Mouse (Mus musculus) layer of hippocampus, adult 9-10 months (tissue): ENCODE results near the gene Fam169a.
"Not testable (repeated sequence)": the region's sequence is repeated elsewhere in the genome, so short reads cannot be mapped to it uniquely, and the experiment has no call there.

Experiments used
- DNase-seq: peaks from one replicate; pipeline ENCODE4 v3.0.0; 2022; ENCODE audit warnings: low spot score

Gene Fam169a

DNA sequence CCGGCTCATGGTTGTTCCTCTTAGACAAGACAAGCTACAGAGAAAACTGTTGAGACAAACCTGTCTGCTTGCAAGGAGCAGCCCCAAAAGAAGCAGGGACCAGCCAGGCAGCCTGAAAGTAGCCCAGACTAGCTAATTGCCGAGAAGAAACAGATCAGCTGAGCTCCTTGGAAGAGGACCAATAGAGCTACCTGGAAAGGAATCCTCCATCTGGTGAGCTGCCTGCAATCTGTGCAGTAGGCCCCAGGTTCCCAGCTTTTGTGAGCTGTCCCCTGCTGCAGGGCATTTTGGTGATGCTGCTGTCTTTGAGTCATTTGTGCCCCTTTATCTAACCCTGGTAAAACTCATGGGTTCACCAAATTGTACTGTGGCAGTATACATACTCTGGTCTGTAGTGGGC, 13.1 kb downstream of the Fam169a start:
- no peak for DNase-seq

GRCm38 (mm10) chr13:97080615-97081014, 13.5 kb downstream of the Fam169a start:
- DNase-seq, result no peak

DNA sequence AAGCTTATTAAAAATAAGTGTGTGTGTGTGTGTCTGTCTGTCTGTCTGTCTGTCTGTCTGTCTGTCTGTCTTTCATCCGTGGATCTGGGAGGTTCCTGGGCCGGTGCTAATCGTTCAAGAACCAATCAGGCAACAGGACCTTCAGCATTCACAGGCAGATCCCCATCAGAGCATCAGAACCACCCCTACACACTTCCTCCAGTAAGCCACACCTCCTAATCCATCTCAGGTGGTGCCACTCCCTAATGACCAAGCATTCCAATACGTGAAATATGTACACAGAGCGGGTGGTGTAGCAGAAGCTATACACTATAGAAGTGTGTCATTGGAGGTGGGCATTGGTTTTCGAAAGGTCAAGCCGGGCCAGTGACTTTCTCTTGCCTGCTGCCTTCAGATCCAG, 15.3 kb downstream of the Fam169a start:
- no peak for DNase-seq

GRCm38 (mm10) chr13:97086316-97086715, 19.2 kb downstream of the Fam169a start:
- no peak for DNase-seq

- no peak for DNase-seq
These were observed 20.3 kb downstream of the Fam169a start for GRCm38 (mm10) chr13:97087421-97087820.

DNA sequence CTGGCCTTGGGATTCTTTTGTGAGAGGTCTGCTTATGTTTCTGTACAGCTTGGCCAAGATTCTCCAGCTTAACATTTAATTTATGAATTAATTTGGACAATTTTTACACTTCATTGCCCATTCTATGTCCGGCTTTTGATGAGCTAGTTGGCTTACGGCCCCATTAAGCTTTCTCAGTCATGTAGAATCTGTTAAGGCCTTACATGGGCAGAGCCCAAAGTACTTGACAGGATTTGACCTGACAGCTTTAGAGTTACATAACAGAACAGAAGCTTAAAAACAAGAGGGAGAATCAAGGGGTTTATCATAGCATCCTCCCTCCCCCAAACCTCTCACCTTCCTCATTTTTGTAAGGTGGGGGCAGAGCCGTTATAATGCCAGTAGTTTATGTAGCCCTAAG, 21.1 kb downstream of the Fam169a start:
- DNase-seq, result no peak

- no peak for DNase-seq
These were observed 28.6 kb downstream of the Fam169a start for GRCm38 (mm10) chr13:97095726-97096125.

- peak; percentile 66 for DNase-seq
These were observed 32.2 kb downstream of the Fam169a start, which contains the start of gene Gm6169 for GRCm38 (mm10) chr13:97099187-97099852. Gene Gm6169, minus strand, starts transcription at chr13:97099237.

DNA sequence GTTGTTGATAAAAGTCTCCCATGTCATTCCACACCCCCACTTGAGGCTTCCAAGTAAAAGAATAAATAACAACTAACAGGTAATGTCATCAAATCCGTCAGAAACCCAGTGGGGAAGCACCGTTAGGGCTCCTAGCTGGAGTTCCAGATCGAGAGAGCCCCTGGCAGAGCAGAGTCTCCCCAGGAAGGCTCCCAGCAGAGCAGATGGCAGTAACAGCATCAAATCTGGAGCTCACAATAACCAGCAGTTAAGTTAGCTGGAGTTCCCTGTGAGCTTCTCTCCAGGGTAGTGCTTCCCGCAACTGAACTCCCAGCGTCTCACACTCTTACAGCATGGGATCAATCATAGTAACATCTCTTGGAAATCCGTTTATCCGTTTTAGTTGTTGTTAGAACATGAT, 37.9 kb downstream of the Fam169a start:
- peak; percentile 10 for DNase-seq

- DNase-seq, result not testable (repeated sequence)
These were observed 40.6 kb downstream of the Fam169a start for GRCm38 (mm10) chr13:97107721-97108120.

DNA sequence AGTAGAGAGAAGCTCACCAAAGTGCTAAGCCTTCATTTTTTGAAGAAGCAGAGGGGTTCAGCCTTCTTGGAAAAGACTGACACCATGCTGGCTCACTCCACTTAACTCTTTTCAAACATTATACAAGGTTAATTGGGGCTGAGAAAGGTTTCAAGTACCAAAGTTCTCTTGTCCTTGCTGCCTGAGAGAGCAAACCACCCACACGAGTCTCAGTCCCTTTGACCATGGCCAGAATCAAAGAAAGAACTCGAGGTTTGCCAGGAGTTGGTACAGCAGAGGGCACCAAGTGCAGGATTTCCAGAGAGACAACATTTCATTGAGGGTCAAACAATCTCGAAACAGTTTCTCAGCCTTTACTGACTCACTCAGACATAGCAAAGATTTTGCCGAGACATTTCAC, 42.0 kb downstream of the Fam169a start:
- DNase-seq, result no peak

DNA sequence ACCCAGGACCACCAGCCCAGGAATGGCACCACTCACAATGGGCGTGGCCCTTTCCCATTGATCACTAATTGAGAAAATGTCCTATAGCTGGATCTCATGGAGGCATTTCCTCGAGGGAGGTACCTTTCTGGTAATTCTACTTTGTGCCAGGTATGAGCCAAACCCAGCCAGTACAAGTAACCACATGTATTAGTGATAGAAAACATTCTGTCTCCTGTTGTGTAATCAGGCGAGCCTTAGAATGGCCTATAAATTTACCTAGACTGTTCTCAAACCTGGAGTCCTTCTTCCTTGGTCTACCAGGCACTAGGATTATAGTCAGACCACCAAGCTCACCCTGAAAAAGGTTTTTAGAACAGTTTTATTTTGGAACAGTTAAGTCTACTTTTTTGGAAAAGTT, 54.3 kb downstream of the Fam169a start:
- no peak for DNase-seq

- not testable (repeated sequence) for DNase-seq
These were observed 62.6 kb downstream of the Fam169a start for GRCm38 (mm10) chr13:97129654-97130053.

DNA sequence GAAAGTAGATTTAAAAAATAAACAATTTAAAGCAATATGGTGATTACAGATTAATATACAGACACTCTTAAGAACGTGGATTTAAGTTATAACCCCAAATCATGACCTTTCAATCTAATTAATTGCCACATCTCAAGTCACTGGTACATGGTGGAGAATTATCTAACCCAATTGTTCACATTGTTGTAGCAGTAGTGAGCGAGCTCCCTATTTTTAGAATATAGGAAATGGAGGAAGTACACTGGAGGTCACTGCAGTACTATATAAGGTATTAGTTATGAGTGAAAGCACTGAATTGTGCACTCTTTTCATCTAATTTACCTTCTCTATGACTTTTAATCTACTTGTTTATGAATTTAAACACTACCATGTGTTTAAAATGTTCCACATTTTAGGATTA, 63.3 kb downstream of the Fam169a start:
- DNase-seq, result not testable (repeated sequence)

DNA sequence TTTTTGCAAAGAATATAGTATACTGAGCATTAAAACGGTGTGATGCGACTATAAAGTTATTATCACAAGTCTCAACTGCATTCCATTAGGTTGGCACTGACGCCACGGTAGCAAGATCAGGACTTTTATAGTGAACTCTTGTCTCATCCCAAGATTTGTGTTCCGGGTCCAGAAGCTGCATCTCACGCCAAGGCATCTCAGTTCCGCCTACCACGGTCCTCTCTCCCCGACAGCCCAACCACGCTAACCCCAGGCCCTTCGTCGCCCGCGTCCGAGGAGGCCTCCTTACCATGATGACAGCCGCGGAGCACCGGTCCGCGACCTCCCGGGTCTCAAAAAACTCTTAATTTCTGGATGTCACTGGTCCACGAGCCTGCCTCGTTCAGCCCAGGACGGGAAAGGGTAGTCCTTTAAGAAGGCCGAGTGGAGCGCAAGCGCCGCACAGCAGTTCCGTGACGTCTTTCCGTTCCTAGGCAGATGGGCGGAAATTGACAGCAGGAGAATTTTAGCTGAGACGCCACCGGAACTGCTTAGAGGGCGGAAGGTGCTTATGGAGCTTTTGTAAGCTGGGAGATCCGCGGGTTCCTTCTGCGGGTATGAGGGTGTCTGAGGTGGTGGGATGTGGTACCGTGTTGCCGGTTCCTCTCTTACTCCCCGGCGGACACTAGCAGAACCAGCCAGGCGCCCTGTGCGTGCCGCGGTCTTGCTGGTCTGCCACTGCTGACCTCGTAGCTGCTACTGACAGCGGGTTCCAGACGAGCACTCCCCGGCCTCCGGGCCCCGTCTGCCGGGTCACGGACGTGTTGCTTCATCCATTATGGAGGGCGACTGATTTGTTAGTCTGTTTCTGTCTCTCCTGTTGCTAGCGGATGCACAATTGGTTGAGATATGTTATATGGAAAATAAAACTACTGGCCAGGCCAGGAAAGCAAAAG, 70.6 kb downstream of the Fam169a start, which contains the start of the genes Gfm2 and Nsa2:
Gene Gfm2, plus strand, starts transcription at position 472 of the 935 bp plus-strand sequence.
Gene Nsa2, minus strand, starts transcription at position 472 of the 935 bp plus-strand sequence.
- peak; percentile 90 for DNase-seq

DNA sequence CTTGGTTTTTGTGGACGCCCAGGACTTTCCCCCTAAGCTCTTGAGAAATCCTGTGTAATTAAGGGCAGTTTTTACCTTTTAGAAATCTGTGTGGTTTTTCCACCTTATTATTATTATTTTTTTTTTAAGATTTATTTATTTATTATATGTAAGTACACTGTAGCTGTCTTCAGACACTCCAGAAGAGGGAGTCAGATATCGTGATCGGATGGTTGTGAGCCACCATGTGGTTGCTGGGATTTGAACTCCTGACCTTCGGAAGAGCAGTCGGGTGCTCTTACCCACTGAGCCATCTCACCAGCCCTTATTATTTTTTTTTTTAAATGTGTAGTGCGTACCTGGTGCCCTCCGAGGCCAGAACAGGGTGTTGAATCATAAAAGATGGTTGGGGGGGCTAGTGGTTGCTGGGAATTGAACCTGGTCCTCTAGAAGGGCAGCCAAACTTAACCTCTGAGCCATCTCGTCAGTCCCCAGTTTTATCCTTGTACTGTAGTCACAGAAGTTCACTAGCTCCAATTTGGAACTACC, 71.4 kb downstream of the Fam169a start:
- not testable (repeated sequence) for DNase-seq

GRCm38 (mm10) chr13:97142321-97142720, 75.2 kb downstream of the Fam169a start:
- no peak for DNase-seq

GRCm38 (mm10) chr13:97145834-97146233, 78.7 kb downstream of the Fam169a start:
- no peak for DNase-seq

- DNase-seq, result no peak
These were observed 108.6 kb downstream of the Fam169a start for GRCm38 (mm10) chr13:97175520-97176264.

DNA sequence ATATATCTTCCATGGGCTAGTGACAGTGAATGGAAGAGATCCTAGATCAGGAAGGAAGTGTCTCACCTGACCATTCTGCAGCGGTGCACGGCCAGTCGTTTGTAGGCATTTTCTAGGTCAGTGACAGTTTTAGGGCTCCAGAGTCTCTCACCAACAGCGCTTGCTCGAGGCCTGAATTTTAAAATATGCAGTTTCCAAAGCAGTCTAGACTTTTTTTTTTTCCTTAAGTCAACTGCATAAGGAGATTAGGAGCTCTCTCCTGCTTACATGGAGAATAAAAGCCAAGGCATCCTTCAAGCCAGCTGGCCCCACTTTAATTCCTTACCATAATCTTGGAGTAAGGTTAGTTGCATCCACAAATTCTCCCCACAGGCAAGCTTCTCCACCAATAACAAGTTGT, 109.6 kb downstream of the Fam169a start:
- DNase-seq, result no peak

DNA sequence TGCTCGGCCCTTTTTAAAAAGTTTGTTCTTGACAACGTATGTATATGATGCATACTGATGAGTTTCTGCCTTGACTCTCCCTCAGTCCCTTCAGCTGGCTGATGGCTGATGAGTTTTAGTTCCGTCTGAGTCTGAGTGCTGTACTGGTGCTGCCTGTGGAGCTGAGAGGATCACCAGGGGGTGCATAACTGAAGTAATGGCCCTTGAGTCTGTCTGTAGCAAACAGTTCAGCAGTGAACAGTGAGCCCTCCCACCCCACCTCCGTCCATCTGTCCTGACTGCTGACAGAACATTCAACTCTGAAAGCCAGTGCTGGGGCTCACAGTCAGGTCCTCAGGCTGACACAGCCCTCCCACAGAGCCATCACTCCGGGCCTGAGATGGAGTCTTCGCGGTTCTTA, 111.9 kb downstream of the Fam169a start:
- no peak for DNase-seq
